Comparison of ENCODE assay signal across 21 mouse cellular contexts in the genomic region with DNA sequence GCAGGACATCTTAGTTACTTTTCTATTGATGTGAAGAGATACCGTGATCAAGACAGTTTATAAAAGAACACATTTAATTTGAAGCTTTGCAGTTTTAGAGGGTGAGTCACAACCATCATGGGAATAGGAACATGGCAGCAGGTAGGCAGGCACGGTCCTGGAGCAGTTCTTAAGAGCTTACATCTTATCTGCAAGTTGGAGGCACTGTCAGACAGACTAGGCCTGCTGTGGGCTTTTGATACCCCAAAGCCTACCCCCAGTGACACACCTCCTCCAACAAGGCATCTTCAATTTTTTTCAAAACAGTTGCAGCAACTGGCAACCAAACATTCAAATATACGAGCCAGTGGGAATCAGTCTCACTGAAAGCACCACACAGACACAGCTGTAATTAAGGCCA. TPM values are rescaled to one million over a fixed set of nuclear protein-coding genes. Genes with fewer than 3 reads are reported as not detected.
DNase-seq lines count a peak whose midpoint lies in the region; ATAC-seq and TF ChIP-seq lines count a peak whose summit lies in the region.
"Had no signal": no experiment of that assay in that cellular context is flagged by ENCODE, and none has a peak within 500 bp of the region (broad histone marks: within the 10 kb centered on the region; RNA-seq: fewer than 3 reads in every experiment).

No protein-coding gene starts in this region.

- no peaks in the 10 kb centered on the region for H3K36me3 ChIP-seq in liver, embryonic 11.5 days (ENCODE audit: control insufficient read depth, insufficient read depth, low read length)
- no peaks in the 10 kb centered on the region for H3K36me3 ChIP-seq in liver, embryonic 12.5 days
- no peaks in the 10 kb centered on the region for H3K36me3 ChIP-seq in liver, embryonic 14.5 days (replicated peaks; ENCODE audit: control insufficient read depth, insufficient read depth, low read depth)
- no peaks in the 10 kb centered on the region for H3K36me3 ChIP-seq in liver, embryonic 16.5 days (ENCODE audit: control insufficient read depth, insufficient read depth)
- H3K36me3 ChIP-seq: embryonic facial prominence, embryonic 10.5 days; embryonic facial prominence, embryonic 12.5 days; forebrain, embryonic 15.5 days had no signal

- WGBS in liver, embryonic 11.5 days: 53% methylated on average over 3 of the region's 3 CpGs
- WGBS in liver, embryonic 12.5 days (ENCODE audit: insufficient replicate concordance): 55% methylated on average over 3 of the region's 3 CpGs
- 40% methylated on average over 3 of the region's 3 CpGs for WGBS in liver, embryonic 14.5 days (ENCODE audit: insufficient replicate concordance)
- 46% methylated on average over 3 of the region's 3 CpGs for WGBS in liver, embryonic 16.5 days (ENCODE audit: insufficient replicate concordance)

- H3K27me3 ChIP-seq in liver, embryonic 11.5 days (replicated peaks; ENCODE audit: control insufficient read depth, insufficient read depth, low read length): no peaks in the 10 kb centered on the region
- H3K27me3 ChIP-seq in liver, embryonic 12.5 days (replicated peaks): peaks cover 16% of the 10 kb centered on the region
- H3K27me3 ChIP-seq in liver, embryonic 14.5 days (ENCODE audit: control insufficient read depth, insufficient read depth, low read length): no peaks in the 10 kb centered on the region
- peaks cover 2% of the 10 kb centered on the region; the same call in 1 of the 2 replicates for H3K27me3 ChIP-seq in liver, embryonic 16.5 days (ENCODE audit: control insufficient read depth, insufficient read depth, low read depth, low read length)
- H3K27me3 ChIP-seq: embryonic facial prominence, embryonic 12.5 days; forebrain, embryonic 13.5 days; forebrain, embryonic 15.5 days had no signal

- no peak overlapping the region for H3K4me3 ChIP-seq in liver, embryonic 11.5 days (ENCODE audit: low read depth, low read length)
- H3K4me3 ChIP-seq in liver, embryonic 12.5 days: no peak overlapping the region
- no peak overlapping the region for H3K4me3 ChIP-seq in liver, embryonic 14.5 days (ENCODE audit: insufficient read depth in 1 of 2, low read depth in 2 of 2, low read length in 2 of 2)
- H3K4me3 ChIP-seq in liver, embryonic 16.5 days (ENCODE audit: low read depth, low read length): no peak overlapping the region
- H3K4me3 ChIP-seq: embryonic facial prominence, embryonic 10.5 days; embryonic facial prominence, embryonic 12.5 days; forebrain, embryonic 13.5 days; forebrain, embryonic 15.5 days had no signal

- H3K9ac ChIP-seq in liver, embryonic 11.5 days (ENCODE audit: low read depth, low read length): no peak overlapping the region
- no peak overlapping the region for H3K9ac ChIP-seq in liver, embryonic 12.5 days
- H3K9ac ChIP-seq in liver, embryonic 14.5 days (replicated peaks): no peak overlapping the region
- H3K9ac ChIP-seq in liver, embryonic 16.5 days (ENCODE audit: low read depth, low read length): no peak overlapping the region
- H3K9ac ChIP-seq: embryonic facial prominence, embryonic 12.5 days; forebrain, embryonic 13.5 days; forebrain, embryonic 15.5 days had no signal

- peak; percentile 20; the same call in 1 of the 2 replicates for TF ChIP-seq EP300 in liver, embryonic 14.5 days (IDR thresholded peaks at IDR 0.05; ENCODE audit: low read depth)

- no peaks in the 10 kb centered on the region for H3K9me3 ChIP-seq in liver, embryonic 11.5 days (ENCODE audit: control insufficient read depth, low read length)
- no peaks in the 10 kb centered on the region for H3K9me3 ChIP-seq in liver, embryonic 12.5 days (replicated peaks)
- no peaks in the 10 kb centered on the region for H3K9me3 ChIP-seq in liver, embryonic 14.5 days (ENCODE audit: control insufficient read depth, low read length)
- no peaks in the 10 kb centered on the region for H3K9me3 ChIP-seq in liver, embryonic 16.5 days (replicated peaks; ENCODE audit: control insufficient read depth, low read length)
- H3K9me3 ChIP-seq: embryonic facial prominence, embryonic 10.5 days; embryonic facial prominence, embryonic 12.5 days; forebrain, embryonic 13.5 days; forebrain, embryonic 15.5 days had no signal

- no peak overlapping the region for H3K27ac ChIP-seq in liver, embryonic 11.5 days (ENCODE audit: low read depth, low read length)
- no peak overlapping the region for H3K27ac ChIP-seq in liver, embryonic 12.5 days
- no peak overlapping the region for H3K27ac ChIP-seq in liver, embryonic 14.5 days
- no peak overlapping the region for H3K27ac ChIP-seq in liver, embryonic 16.5 days (ENCODE audit: low read length)
- H3K27ac ChIP-seq: embryonic facial prominence, embryonic 10.5 days; embryonic facial prominence, embryonic 12.5 days; forebrain, embryonic 13.5 days; forebrain, embryonic 15.5 days had no signal

- ATAC-seq in liver, embryonic 11.5 days (replicated peaks; ENCODE audit: low FRiP score): peak; percentile 79
- peak; percentile 84 for ATAC-seq in liver, embryonic 12.5 days
- ATAC-seq in liver, embryonic 14.5 days (ENCODE audit: insufficient read depth): peak; percentile 76
- 0 out of 2 replicates have a peak, but pooled peaks have one; percentile 45 for ATAC-seq in liver, embryonic 16.5 days (ENCODE audit: low read depth)
- ATAC-seq: forebrain, embryonic 13.5 days; forebrain, embryonic 15.5 days had no signal

- no peak overlapping the region for H3K4me2 ChIP-seq in liver, embryonic 11.5 days
- no peak overlapping the region for H3K4me2 ChIP-seq in liver, embryonic 12.5 days
- H3K4me2 ChIP-seq in liver, embryonic 14.5 days (ENCODE audit: low read depth): no peak overlapping the region
- H3K4me2 ChIP-seq in liver, embryonic 16.5 days (ENCODE audit: low read depth, low read length): no peak overlapping the region
- H3K4me2 ChIP-seq: embryonic facial prominence, embryonic 12.5 days; forebrain, embryonic 13.5 days; forebrain, embryonic 15.5 days had no signal

- no peak for DNase-seq in liver, embryonic 11.5 days (ENCODE audit: low spot score)
- no peak for DNase-seq in liver, embryonic 14.5 days (ENCODE audit: low read depth in 3 of 3, low spot score in 3 of 3)
- no peak for DNase-seq in heart, adult 9 months (ENCODE audit: low spot score in 2 of 2)
- DNase-seq in spleen, adult 18-20 months: no peak
- DNase-seq in spleen, postnatal 4 days (ENCODE audit: low spot score in 2 of 2): no peak
- DNase-seq: adrenal gland, adult 2 months; adrenal gland, postnatal 10 days; adrenal gland, postnatal 25 days; cerebellum, adult 11 months; cerebellum, adult 2 months; cerebellum, adult 9-10 months; cerebellum, postnatal 10 days; cerebellum, postnatal 25 days had no signal

- no peak for TF ChIP-seq CTCF in liver, embryonic 14.5 days (IDR thresholded peaks at IDR 0.05; ENCODE audit: low read depth)

- H3K4me1 ChIP-seq in liver, embryonic 11.5 days (replicated peaks; ENCODE audit: control insufficient read depth, insufficient read depth, low read length): peaks cover 8% of the 10 kb centered on the region
- peaks cover 29% of the 10 kb centered on the region for H3K4me1 ChIP-seq in liver, embryonic 12.5 days
- H3K4me1 ChIP-seq in liver, embryonic 14.5 days (replicated peaks; ENCODE audit: control insufficient read depth in 2 of 2, insufficient read depth in 2 of 2, low read length in 1 of 2): peaks cover 6 to 18% of the 10 kb centered on the region in 2 experiments; a peak in 3 of 4 replicates
- no peaks in the 10 kb centered on the region; the same call in 1 of the 2 replicates for H3K4me1 ChIP-seq in liver, embryonic 16.5 days (ENCODE audit: control insufficient read depth, low read depth, low read length)

RNA-seq across cellular contexts. Expression of a gene that starts 1.3 kb away (rescaled TPM):
- polyA plus RNA-seq in liver, embryonic 11.5 days (2014; fragmentation: Nextera tagmentation; extraction: Ambion mirVana): not detected in 2 replicates
- polyA plus RNA-seq in liver, embryonic 12.5 days (2016; fragmentation: Nextera tagmentation; extraction: Ambion mirVana): not detected in 2 replicates
- not detected in 2 replicates for polyA plus RNA-seq in liver, embryonic 14.5 days (2012; rRNA removed)
- polyA plus RNA-seq in liver, embryonic 14.5 days (2014; fragmentation: Nextera tagmentation; extraction: Ambion mirVana): not detected in 2 replicates
- polyA plus RNA-seq in liver, embryonic 16.5 days (2015; fragmentation: Nextera tagmentation; extraction: Ambion mirVana): not detected in 2 replicates
- polyA plus RNA-seq: adrenal gland, adult 2 months; embryonic facial prominence, embryonic 10.5 days had no signal

RNA-seq across cellular contexts. Expression of a gene that starts 2.4 kb away (rescaled TPM):
- polyA plus RNA-seq in liver, embryonic 11.5 days (2014; fragmentation: Nextera tagmentation; extraction: Ambion mirVana): not detected in 2 replicates
- not detected in 2 replicates for polyA plus RNA-seq in liver, embryonic 12.5 days (2016; fragmentation: Nextera tagmentation; extraction: Ambion mirVana)
- polyA plus RNA-seq in liver, embryonic 14.5 days (2012; rRNA removed): 0.03 TPM in 1 of 2 replicates, not detected in the other
- 0.11 TPM in 1 of 2 replicates, not detected in the other for polyA plus RNA-seq in liver, embryonic 14.5 days (2014; fragmentation: Nextera tagmentation; extraction: Ambion mirVana)
- polyA plus RNA-seq in liver, embryonic 16.5 days (2015; fragmentation: Nextera tagmentation; extraction: Ambion mirVana): not detected in 2 replicates
- polyA plus RNA-seq: adrenal gland, adult 2 months; C2C12; cerebellum, adult 2 months; embryonic facial prominence, embryonic 10.5 days; embryonic facial prominence, embryonic 12.5 days; forebrain, embryonic 11.5 days had no signal

RNA-seq across cellular contexts. Expression of a gene that starts 34.5 kb away (rescaled TPM):
- 0.05 and 0.19 TPM in 2 replicates for polyA plus RNA-seq in liver, embryonic 11.5 days (2014; fragmentation: Nextera tagmentation; extraction: Ambion mirVana)
- polyA plus RNA-seq in liver, embryonic 12.5 days (2016; fragmentation: Nextera tagmentation; extraction: Ambion mirVana): 0.54 and 0.55 TPM in 2 replicates
- 7.7 and 8.3 TPM in 2 replicates for polyA plus RNA-seq in liver, embryonic 14.5 days (2012; rRNA removed)
- 20.4 and 25.0 TPM in 2 replicates for polyA plus RNA-seq in liver, embryonic 14.5 days (2014; fragmentation: Nextera tagmentation; extraction: Ambion mirVana)
- polyA plus RNA-seq in liver, embryonic 16.5 days (2015; fragmentation: Nextera tagmentation; extraction: Ambion mirVana): 111 and 144 TPM in 2 replicates
- polyA plus RNA-seq: C2C12; cerebellum, adult 2 months; embryonic facial prominence, embryonic 10.5 days; embryonic facial prominence, embryonic 12.5 days; forebrain, embryonic 11.5 days; forebrain, embryonic 13.5 days; forebrain, embryonic 15.5 days had no signal

RNA-seq across cellular contexts. Expression of a gene that starts 56.8 kb away (rescaled TPM):
- 78.2 and 84.8 TPM in 2 replicates for polyA plus RNA-seq in liver, embryonic 11.5 days (2014; fragmentation: Nextera tagmentation; extraction: Ambion mirVana)
- 77.7 and 79.0 TPM in 2 replicates for polyA plus RNA-seq in liver, embryonic 12.5 days (2016; fragmentation: Nextera tagmentation; extraction: Ambion mirVana)
- 22.0 and 39.4 TPM in 2 replicates for polyA plus RNA-seq in liver, embryonic 14.5 days (2012; rRNA removed)
- polyA plus RNA-seq in liver, embryonic 14.5 days (2014; fragmentation: Nextera tagmentation; extraction: Ambion mirVana): 41.8 and 45.1 TPM in 2 replicates
- polyA plus RNA-seq in liver, embryonic 16.5 days (2015; fragmentation: Nextera tagmentation; extraction: Ambion mirVana): 92.7 and 96.5 TPM in 2 replicates
